Mouse (Mus musculus): Measurements from ENCODE around the gene Mms19. TPM values are rescaled to one million over a fixed set of nuclear protein-coding genes. Genes with fewer than 3 reads are reported as not detected.

Gene Mms19
- total and polyA plus RNA-seq, 2 experiments = 14.9 to 39.5 TPM

DNA sequence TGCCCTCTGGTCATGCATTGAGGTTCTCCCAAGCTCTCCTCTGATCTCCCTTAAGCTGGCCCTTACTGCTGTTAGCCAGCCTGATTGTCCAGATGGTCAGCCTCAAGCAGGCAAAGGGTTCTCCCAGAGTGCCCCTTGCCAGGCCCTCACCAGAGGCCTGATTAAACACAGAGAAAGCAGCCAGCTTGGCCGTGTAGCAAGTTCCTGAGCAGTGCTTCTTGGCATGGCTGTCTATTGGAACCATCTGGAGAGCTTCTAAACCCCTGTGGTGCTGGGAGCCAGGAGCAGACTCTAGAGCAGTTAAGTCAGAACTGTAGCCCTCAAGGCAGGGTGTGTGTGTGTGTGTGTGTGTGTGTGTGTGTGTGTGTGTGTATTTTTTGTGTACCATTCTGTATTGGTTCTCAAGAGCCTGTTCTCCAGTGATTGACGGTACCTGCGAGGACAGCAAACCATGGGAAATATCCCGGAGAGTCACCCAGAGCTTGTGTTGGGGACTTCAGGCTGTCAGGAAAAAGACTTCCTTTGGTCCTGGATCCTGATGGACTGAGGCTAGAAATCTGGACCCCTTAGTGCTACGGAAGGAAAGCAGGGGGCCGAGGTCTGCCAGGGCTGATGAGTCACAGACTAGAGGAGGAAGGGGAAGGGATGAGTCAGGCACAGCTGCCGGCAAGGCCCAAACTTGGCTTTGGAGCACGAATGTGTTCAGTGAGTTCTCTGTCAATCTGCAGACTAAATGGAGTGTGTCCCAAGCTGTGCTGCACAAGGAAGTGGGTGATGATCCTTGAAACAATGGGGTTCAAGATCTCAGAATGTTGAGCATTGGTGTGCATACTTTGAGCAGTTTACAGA is 36.7 kb upstream of the Mms19 start:
- peak; percentile 56 for DNase-seq (ENCODE audit: extremely low read depth, low read depth, low spot score)
- H3K36me3 ChIP-seq (ENCODE audit: control insufficient read depth, insufficient read depth, low read length) = no peaks in the 10 kb centered on the region
- no peak overlapping the region for H3K4me3 ChIP-seq (ENCODE audit: insufficient read depth, low read depth, low read length)
- peaks cover 10% of the 10 kb centered on the region for H3K4me1 ChIP-seq (ENCODE audit: control insufficient read depth, insufficient read depth, low read length)
- H3K27ac ChIP-seq (replicated peaks; ENCODE audit: insufficient read depth, low read depth, low read length) = no peak overlapping the region; the same call in 1 of the 2 replicates
- 58% methylated on average over 8 of the region's 8 CpGs for WGBS
- H3K9ac ChIP-seq (ENCODE audit: low read depth, low read length) = no peak overlapping the region
- no peaks in the 10 kb centered on the region for H3K27me3 ChIP-seq (ENCODE audit: control insufficient read depth, insufficient read depth, low read length)
- peaks cover 13% of the 10 kb centered on the region; the same call in 1 of the 2 replicates for H3K79me2 ChIP-seq (ENCODE audit: control insufficient read depth, insufficient read depth, low read length)
- TF ChIP-seq POLR2A (IDR thresholded peaks at IDR 0.05; ENCODE audit: extremely low read depth, insufficient read depth, low read length) (no peak), CTCF (IDR thresholded peaks at IDR 0.05; ENCODE audit: low read depth, low read length) (no peak)

DNA sequence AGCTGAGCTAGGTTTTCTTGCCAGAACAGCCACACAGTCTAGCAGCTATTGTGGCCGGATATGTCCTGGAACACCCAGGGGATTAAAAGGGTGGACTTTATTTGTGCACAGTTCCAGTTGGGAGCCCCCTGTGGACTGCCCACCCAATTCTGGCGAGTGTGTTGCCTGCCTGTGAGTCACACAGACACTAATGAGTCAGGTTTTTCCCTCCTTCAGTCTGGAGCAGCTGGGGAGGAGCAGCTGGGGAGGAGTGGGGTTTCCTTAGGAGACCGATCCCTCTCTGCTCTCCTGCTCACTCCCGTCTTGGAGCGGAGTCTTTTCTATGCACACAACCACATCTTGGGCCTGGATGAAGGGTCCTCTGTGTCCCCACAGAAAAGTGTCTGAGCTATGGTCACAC is 35.9 kb upstream of the Mms19 start:
- TF ChIP-seq CTCF (IDR thresholded peaks at IDR 0.05; ENCODE audit: low read depth, low read length) = no peak
- TF ChIP-seq POLR2A (IDR thresholded peaks at IDR 0.05; ENCODE audit: extremely low read depth, insufficient read depth, low read length) = no peak
- no peak for DNase-seq (ENCODE audit: extremely low read depth, low read depth, low spot score)
- Histone ChIP-seq H3K36me3 (ENCODE audit: control insufficient read depth, insufficient read depth, low read length) (no peaks in the 10 kb centered on the region), H3K9ac (ENCODE audit: low read depth, low read length) (no peak overlapping the region), H3K4me1 (ENCODE audit: control insufficient read depth, insufficient read depth, low read length) (peaks cover 10% of the 10 kb centered on the region), H3K4me3 (ENCODE audit: insufficient read depth, low read depth, low read length) (no peak overlapping the region), H3K27ac (replicated peaks; ENCODE audit: insufficient read depth, low read depth, low read length) (no peak overlapping the region), H3K79me2 (ENCODE audit: control insufficient read depth, insufficient read depth, low read length) (peaks cover 19% of the 10 kb centered on the region), H3K27me3 (ENCODE audit: control insufficient read depth, insufficient read depth, low read length) (no peaks in the 10 kb centered on the region)
- WGBS = 89% methylated on average over 5 of the region's 5 CpGs

DNA sequence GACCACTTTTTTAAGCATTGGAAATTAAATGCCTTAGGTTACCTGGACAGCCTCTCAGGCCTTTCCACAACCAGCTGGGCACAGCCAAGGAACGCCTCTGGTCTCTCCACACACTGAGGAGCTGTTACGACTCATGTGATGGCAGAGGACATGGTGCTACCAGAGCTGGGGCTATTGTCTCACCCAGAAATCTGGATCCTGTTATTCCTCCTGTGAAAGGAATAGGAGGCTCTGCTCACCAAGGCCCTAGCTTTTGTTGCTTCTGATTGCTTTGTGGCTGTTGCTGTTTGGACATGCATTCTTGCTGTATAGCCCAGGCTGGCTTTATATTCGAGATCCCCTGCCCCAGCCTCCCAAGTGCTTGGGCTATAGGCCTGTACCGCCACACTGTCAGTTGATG is 35.3 kb upstream of the Mms19 start:
- Histone ChIP-seq H3K4me1 (ENCODE audit: control insufficient read depth, insufficient read depth, low read length) (peaks cover 10% of the 10 kb centered on the region), H3K27me3 (ENCODE audit: control insufficient read depth, insufficient read depth, low read length) (no peaks in the 10 kb centered on the region), H3K4me3 (ENCODE audit: insufficient read depth, low read depth, low read length) (no peak overlapping the region), H3K9ac (ENCODE audit: low read depth, low read length) (no peak overlapping the region), H3K79me2 (ENCODE audit: control insufficient read depth, insufficient read depth, low read length) (peaks cover 17% of the 10 kb centered on the region), H3K27ac (replicated peaks; ENCODE audit: insufficient read depth, low read depth, low read length) (no peak overlapping the region), H3K36me3 (ENCODE audit: control insufficient read depth, insufficient read depth, low read length) (no peaks in the 10 kb centered on the region)
- no peak for DNase-seq (ENCODE audit: extremely low read depth, low read depth, low spot score)
- WGBS = 89% methylated on average over 4 of the region's 4 CpGs
- TF ChIP-seq CTCF (IDR thresholded peaks at IDR 0.05; ENCODE audit: low read depth, low read length) = no peak
- TF ChIP-seq POLR2A (IDR thresholded peaks at IDR 0.05; ENCODE audit: extremely low read depth, insufficient read depth, low read length) = no peak

DNA sequence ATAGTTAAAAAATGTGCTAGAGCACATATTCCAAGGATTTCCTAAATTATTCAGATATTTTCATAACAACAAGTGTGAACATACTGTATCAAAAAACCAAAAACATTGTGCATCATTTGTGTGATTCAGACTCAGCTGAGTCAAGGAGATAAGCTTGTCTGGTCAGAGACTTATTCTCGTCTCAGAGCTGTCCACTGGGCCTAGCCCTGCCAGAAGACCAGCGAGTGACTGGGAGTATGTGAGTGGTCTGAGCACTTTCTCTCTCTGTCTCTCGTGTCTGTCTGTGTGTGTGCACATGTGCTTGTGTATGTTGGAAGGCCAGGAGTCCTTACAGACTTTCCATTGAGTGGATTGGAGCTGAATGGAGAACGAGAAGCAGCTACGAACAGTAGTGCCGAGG is 34.0 kb upstream of the Mms19 start:
- Histone ChIP-seq H3K27me3 (ENCODE audit: control insufficient read depth, insufficient read depth, low read length) (no peaks in the 10 kb centered on the region), H3K27ac (replicated peaks; ENCODE audit: insufficient read depth, low read depth, low read length) (no peak overlapping the region), H3K79me2 (ENCODE audit: control insufficient read depth, insufficient read depth, low read length) (peaks cover 19% of the 10 kb centered on the region), H3K9ac (ENCODE audit: low read depth, low read length) (no peak overlapping the region), H3K4me3 (ENCODE audit: insufficient read depth, low read depth, low read length) (no peak overlapping the region), H3K36me3 (ENCODE audit: control insufficient read depth, insufficient read depth, low read length) (no peaks in the 10 kb centered on the region), H3K4me1 (ENCODE audit: control insufficient read depth, insufficient read depth, low read length) (peaks cover 10% of the 10 kb centered on the region)
- 93% methylated on average over 6 of the region's 6 CpGs for WGBS
- no peak for DNase-seq (ENCODE audit: extremely low read depth, low read depth, low spot score)
- no peak for TF ChIP-seq CTCF (IDR thresholded peaks at IDR 0.05; ENCODE audit: low read depth, low read length)
- TF ChIP-seq POLR2A (IDR thresholded peaks at IDR 0.05; ENCODE audit: extremely low read depth, insufficient read depth, low read length) = no peak

DNA sequence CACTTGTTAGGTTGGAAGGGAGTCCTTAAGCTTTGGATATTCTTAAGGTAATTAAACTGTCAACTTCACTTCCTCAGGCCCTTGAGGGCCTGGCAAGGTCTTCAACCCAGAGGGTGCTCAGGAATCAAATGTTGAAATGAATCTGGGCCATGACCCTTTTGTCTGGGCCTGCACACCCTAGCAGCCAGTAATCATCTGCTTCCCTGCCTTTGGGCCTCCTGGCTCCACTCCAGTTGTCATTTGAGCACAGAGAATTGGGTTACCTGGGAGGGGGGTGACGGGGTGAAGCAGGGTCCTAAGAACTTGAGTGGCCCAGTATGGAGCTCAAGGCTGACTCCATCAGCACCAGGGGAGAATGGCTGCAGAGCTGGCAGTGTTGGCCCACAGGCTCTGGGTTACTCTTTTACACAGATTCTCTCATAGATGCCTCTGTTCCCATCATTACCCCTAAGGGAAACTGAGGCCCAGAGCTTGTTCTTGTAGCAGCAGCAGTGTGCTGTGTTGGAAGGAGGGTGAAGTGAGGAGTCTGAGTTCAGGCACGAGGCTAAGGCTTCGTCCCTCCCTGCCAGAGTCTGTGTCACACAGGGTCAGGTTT is 33.4 kb upstream of the Mms19 start:
- Histone ChIP-seq H3K36me3 (ENCODE audit: control insufficient read depth, insufficient read depth, low read length) (no peaks in the 10 kb centered on the region), H3K27ac (replicated peaks; ENCODE audit: insufficient read depth, low read depth, low read length) (no peak overlapping the region), H3K9ac (ENCODE audit: low read depth, low read length) (no peak overlapping the region), H3K4me1 (ENCODE audit: control insufficient read depth, insufficient read depth, low read length) (peaks cover 10% of the 10 kb centered on the region), H3K79me2 (ENCODE audit: control insufficient read depth, insufficient read depth, low read length) (peaks cover 24% of the 10 kb centered on the region), H3K27me3 (ENCODE audit: control insufficient read depth, insufficient read depth, low read length) (no peaks in the 10 kb centered on the region), H3K4me3 (ENCODE audit: insufficient read depth, low read depth, low read length) (no peak overlapping the region)
- TF ChIP-seq POLR2A (IDR thresholded peaks at IDR 0.05; ENCODE audit: extremely low read depth, insufficient read depth, low read length) = no peak
- TF ChIP-seq CTCF (IDR thresholded peaks at IDR 0.05; ENCODE audit: low read depth, low read length) = no peak
- no peak for DNase-seq (ENCODE audit: extremely low read depth, low read depth, low spot score)
- 97% methylated on average over 3 of the region's 3 CpGs for WGBS

DNA sequence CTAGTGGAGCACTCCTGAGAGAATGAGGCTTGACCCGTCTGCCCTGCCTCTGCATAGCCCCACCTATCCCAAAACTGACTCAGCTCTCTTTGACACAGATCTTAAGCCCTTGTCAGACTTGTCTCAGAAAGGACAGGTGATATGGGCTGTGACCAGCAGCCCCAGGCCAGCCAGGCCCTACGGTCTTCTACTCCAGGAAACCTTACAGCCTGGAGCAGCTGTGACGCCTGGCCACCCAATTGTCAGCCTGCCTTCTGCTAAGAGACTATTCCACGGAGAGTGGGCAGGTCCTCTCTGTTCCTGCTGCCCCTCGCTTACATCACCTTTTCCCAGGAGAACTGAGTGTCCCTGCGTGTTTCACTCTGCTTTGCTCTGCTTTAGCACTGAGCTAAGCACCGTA is 30.2 kb upstream of the Mms19 start:
- Histone ChIP-seq H3K9ac (ENCODE audit: low read depth, low read length) (no peak overlapping the region), H3K27ac (replicated peaks; ENCODE audit: insufficient read depth, low read depth, low read length) (no peak overlapping the region), H3K27me3 (ENCODE audit: control insufficient read depth, insufficient read depth, low read length) (no peaks in the 10 kb centered on the region), H3K4me3 (ENCODE audit: insufficient read depth, low read depth, low read length) (no peak overlapping the region), H3K4me1 (ENCODE audit: control insufficient read depth, insufficient read depth, low read length) (no peaks in the 10 kb centered on the region), H3K79me2 (ENCODE audit: control insufficient read depth, insufficient read depth, low read length) (peaks cover 36% of the 10 kb centered on the region), H3K36me3 (ENCODE audit: control insufficient read depth, insufficient read depth, low read length) (no peaks in the 10 kb centered on the region)
- no peak for DNase-seq (ENCODE audit: extremely low read depth, low read depth, low spot score)
- WGBS = 95% methylated on average over 7 of the region's 7 CpGs
- no peak for TF ChIP-seq CTCF (IDR thresholded peaks at IDR 0.05; ENCODE audit: low read depth, low read length)
- TF ChIP-seq POLR2A (IDR thresholded peaks at IDR 0.05; ENCODE audit: extremely low read depth, insufficient read depth, low read length) = no peak
